Mouse (Mus musculus) MEL (cell line): ENCODE data around the gene Mael. TPM values are rescaled to one million over a fixed set of nuclear protein-coding genes. Genes with fewer than 3 reads are reported as not detected.

Source experiments
- DNase-seq: peaks from one replicate; pipeline ENCODE4 v3.0.0; 2011; ENCODE audit warnings: low read depth, low spot score
- H3K27ac ChIP-seq: 2 replicates; pipeline ENCODE4 v1.5.1; 2012; ENCODE audit warnings: low read depth, mild to moderate bottlenecking, control low read depth, low read length, moderate library complexity; ENCODE audit not compliant: control insufficient read depth
- H3K27me3 ChIP-seq, 2 experiments: fragments of 150-350 bp in 1 of 2; sonication (generic) in 1 of 2; 2 replicates each; pipeline ENCODE4 v1.6.1; 2012; ENCODE audit warnings: low read length in 2 of 2, mild to moderate bottlenecking in 2 of 2, improper control_type of control experiment in 1 of 2, moderate library complexity in 1 of 2; ENCODE audit not compliant: insufficient read depth in 2 of 2, control insufficient read depth in 1 of 2
- H3K36me3 ChIP-seq, 2 experiments: 2 replicates each; pipeline ENCODE4 v1.6.1; 2012 to 2014; ENCODE audit warnings: low read length in 2 of 2, improper control_type of control experiment in 1 of 2, inconsistent platforms in 1 of 2, mild to moderate bottlenecking in 1 of 2; ENCODE audit not compliant: insufficient read depth in 2 of 2, control insufficient read depth in 1 of 2
- H3K4me1 ChIP-seq, 2 experiments: fragments of 150-350 bp in 1 of 2; sonication (generic) in 1 of 2; 2 replicates each; pipeline ENCODE4 v1.6.1; 2012; ENCODE audit warnings: low read length in 2 of 2, improper control_type of control experiment in 1 of 2, mild to moderate bottlenecking in 1 of 2; ENCODE audit not compliant: insufficient read depth in 2 of 2, control insufficient read depth in 1 of 2
- H3K4me3 ChIP-seq, 2 experiments: fragments of 150-350 bp in 1 of 2; sonication (generic) in 1 of 2; 2 replicates each; pipeline ENCODE4 v1.5.1; 2012; ENCODE audit warnings: low read depth in 2 of 2, low read length in 2 of 2, mild to moderate bottlenecking in 2 of 2, moderate library complexity in 2 of 2, control low read depth in 1 of 2, improper control_type of control experiment in 1 of 2; ENCODE audit not compliant: control insufficient read depth in 1 of 2, insufficient read depth in 1 of 2
- H3K79me2 ChIP-seq: 2 replicates; pipeline ENCODE4 v1.6.1; 2012; ENCODE audit warnings: mild to moderate bottlenecking, low read length, moderate library complexity; ENCODE audit not compliant: control insufficient read depth, poor library complexity, insufficient read depth
- H3K9ac ChIP-seq: 2 replicates; pipeline ENCODE4 v1.6.1; 2012; ENCODE audit warnings: low read depth, mild to moderate bottlenecking, control low read depth, low read length, moderate library complexity; ENCODE audit not compliant: control insufficient read depth, poor library complexity, severe bottlenecking
- H3K9me3 ChIP-seq: fragments of 150-350 bp; sonication (generic); replicated peaks from 2 replicates; pipeline ENCODE4 v1.6.1; 2012; ENCODE audit warnings: mild to moderate bottlenecking, low read length, improper control_type of control experiment, moderate library complexity; ENCODE audit not compliant: insufficient read depth
- CHD1 ChIP-seq: IDR thresholded peaks from 2 replicates; pipeline ENCODE4 v1.6.1; 2012; ENCODE audit warnings: low read depth, mild to moderate bottlenecking, inconsistent platforms, low read length, improper control_type of control experiment
- ELF1 ChIP-seq: IDR thresholded peaks from 2 replicates; pipeline ENCODE4 v1.6.1; 2014; ENCODE audit warnings: low read depth, mild to moderate bottlenecking, inconsistent platforms, low read length, improper control_type of control experiment, moderate library complexity
- MAFK ChIP-seq: IDR thresholded peaks from 2 replicates; pipeline ENCODE4 v1.6.1; 2011; ENCODE audit warnings: low read depth, mild to moderate bottlenecking, low read length, improper control_type of control experiment, borderline replicate concordance
- MAX ChIP-seq: IDR thresholded peaks from 2 replicates; pipeline ENCODE4 v1.6.1; 2011; ENCODE audit warnings: low read length, improper control_type of control experiment
- MAZ ChIP-seq: IDR thresholded peaks from 2 replicates; pipeline ENCODE4 v1.6.1; 2012; ENCODE audit warnings: low read depth, mild to moderate bottlenecking, inconsistent platforms, low read length, improper control_type of control experiment
- MYC ChIP-seq: IDR thresholded peaks from 2 replicates; pipeline ENCODE4 v1.6.1; 2011; ENCODE audit warnings: low read depth, mild to moderate bottlenecking, low read length, improper control_type of control experiment, moderate library complexity
- NELFE ChIP-seq: IDR thresholded peaks from 2 replicates; pipeline ENCODE4 v1.6.1; 2011; ENCODE audit warnings: low read depth, low read length, improper control_type of control experiment
- POLR2A ChIP-seq, 2 experiments: IDR thresholded peaks; 2 replicates each; pipeline ENCODE4 v1.6.1; 2011 to 2012; ENCODE audit warnings: low read length in 2 of 2, mild to moderate bottlenecking in 2 of 2, control low read depth in 1 of 2, improper control_type of control experiment in 1 of 2, low read depth in 1 of 2, moderate library complexity in 1 of 2; ENCODE audit not compliant: control insufficient read depth in 1 of 2, insufficient read depth in 1 of 2, poor library complexity in 1 of 2
- POLR2AphosphoS2 ChIP-seq: IDR thresholded peaks from 2 replicates; pipeline ENCODE4 v1.6.1; 2011; ENCODE audit warnings: low read length, improper control_type of control experiment
- RAD21 ChIP-seq: IDR thresholded peaks from 2 replicates; pipeline ENCODE4 v1.6.1; 2011; ENCODE audit warnings: mild to moderate bottlenecking, low read depth, low read length, improper control_type of control experiment
- SIN3A ChIP-seq: IDR thresholded peaks from 2 replicates; pipeline ENCODE4 v1.6.1; 2012; ENCODE audit warnings: low read length, improper control_type of control experiment, inconsistent platforms
- SMC3 ChIP-seq: IDR thresholded peaks from 2 replicates; pipeline ENCODE4 v1.6.1; 2011; ENCODE audit warnings: low read depth, low read length, improper control_type of control experiment
- polyA plus RNA-seq, 2 experiments: library from polyadenylated mRNA; stranded (reverse) in 1 of 2; unstranded in 1 of 2; fragments of >175 nt in 1 of 2; fragments of >200 nt in 1 of 2; gene quantifications; 2 replicates each; pipeline versions ENCODE4 v1.2.1 to v1.2.4; 2012; ENCODE audit warnings: low replicate concordance in 2 of 2, low read depth in 1 of 2; ENCODE audit not compliant: insufficient read length in 2 of 2, insufficient read depth in 1 of 2, missing spikeins in 1 of 2
- total RNA-seq: library from RNA; depleted of rRNA; stranded (reverse); fragments of 300-350 nt; gene quantifications from 2 replicates; pipeline ENCODE4 v1.2.3, GENCODE M21; 2012; rRNA removed

Gene Mael
- total and polyA plus RNA-seq, 3 experiments: not detected

DNA sequence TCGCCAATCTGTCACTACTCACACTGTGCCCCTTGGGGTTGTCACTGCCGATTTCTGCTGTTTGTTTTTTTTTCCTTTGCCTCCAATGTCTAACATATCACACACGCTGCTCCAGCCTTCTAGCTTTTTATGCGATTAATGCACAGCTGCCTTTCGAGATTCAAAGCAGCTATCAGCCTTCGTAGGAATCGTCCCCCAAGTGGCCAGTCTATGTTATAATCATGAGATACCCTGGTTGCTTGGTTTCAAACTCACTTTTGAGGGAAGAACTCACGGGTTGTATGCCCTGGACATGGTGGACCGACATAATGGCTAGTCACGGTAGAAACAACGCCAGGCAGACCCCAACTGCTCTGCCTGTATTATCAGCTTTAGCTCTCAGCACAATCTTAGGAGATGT is 87.2 kb downstream of the Mael start:
- no peaks in the 10 kb centered on the region for H3K9me3 ChIP-seq
- H3K27ac ChIP-seq: no peak overlapping the region
- H3K27me3 ChIP-seq: no peaks in the 10 kb centered on the region; a peak in 1 of 4 replicates
- no peak for DNase-seq
- H3K4me1 ChIP-seq: peaks cover 4 to 23% of the 10 kb centered on the region in 2 experiments; a peak in 3 of 4 replicates
- H3K36me3 ChIP-seq: peaks cover 0 to 11% of the 10 kb centered on the region in 2 experiments; a peak in 2 of 4 replicates
- H3K79me2 ChIP-seq: no peaks in the 10 kb centered on the region
- no peak overlapping the region for H3K4me3 ChIP-seq
- H3K9ac ChIP-seq: no peak overlapping the region
- TF ChIP-seq NELFE (no peak), MYC (no peak), RAD21 (no peak; the same call in 1 of the 2 replicates), ELF1 (no peak), MAFK (no peak), MAZ (no peak), POLR2A (IDR thresholded peaks at IDR 0.05; ENCODE audit: control insufficient read depth in 1 of 2, insufficient read depth in 1 of 2, low read depth in 1 of 2, low read length in 2 of 2, poor library complexity in 1 of 2) (no peak), MAX (no peak), POLR2AphosphoS2 (no peak), SMC3 (no peak), SIN3A (no peak), CHD1 (no peak)

Other genes with a start within 250 kb of the Mael start
- gene Pou2f1, start 236.1 kb downstream of the Mael start, total RNA-seq: 4.6 and 6.8 TPM in 2 replicates
- 10 to 100 TPM in 1 of 2 experiments, not detected in 1; 10.2 TPM for gene Pou2f1, start 236.1 kb downstream of the Mael start, polyA plus RNA-seq
- not detected in 2 replicates for gene Dusp27, start 110.8 kb downstream of the Mael start, total RNA-seq
- gene Dusp27, start 110.8 kb downstream of the Mael start, polyA plus RNA-seq: not detected
- not detected in 2 replicates for gene Gpa33, start 108.5 kb downstream of the Mael start, total RNA-seq
- not detected for gene Gpa33, start 108.5 kb downstream of the Mael start, polyA plus RNA-seq
- not detected in 2 replicates for gene Ildr2, start 15.4 kb upstream of the Mael start, total RNA-seq
- not detected for gene Ildr2, start 15.4 kb upstream of the Mael start, polyA plus RNA-seq
- gene Tada1, start 140.3 kb upstream of the Mael start, total RNA-seq: 34.0 and 36.8 TPM in 2 replicates
- gene Tada1, start 140.3 kb upstream of the Mael start, polyA plus RNA-seq: 10 to 100 TPM in 1 of 2 experiments, not detected in 1; 36.7 TPM
- gene Pogk, start 171.1 kb upstream of the Mael start, total RNA-seq: 11.7 and 14.1 TPM in 2 replicates
- 10 to 100 TPM in 1 of 2 experiments, not detected in 1; 11.5 TPM for gene Pogk, start 171.1 kb upstream of the Mael start, polyA plus RNA-seq